Mouse (Mus musculus): Measurements from ENCODE around the gene Gm6096.

GRCm38 (mm10) chr7:34206331-34206730 is 44.5 kb upstream of the Gm6096 start:
- TF ChIP-seq POLR2A (IDR thresholded peaks at IDR 0.05; ENCODE audit: borderline replicate concordance, extremely low read depth, insufficient read depth, insufficient read length, poor library complexity, severe bottlenecking): no peak
- TF ChIP-seq CTCF (IDR thresholded peaks at IDR 0.05; ENCODE audit: borderline replicate concordance, extremely low read depth, insufficient read depth, insufficient read length): no peak

Data from brain, embryonic 14.5 days (tissue).